Mouse (Mus musculus): ENCODE data around the gene Vmn1r70. TPM values are rescaled to one million over a fixed set of nuclear protein-coding genes. Genes with fewer than 3 reads are reported as not detected.

Gene Vmn1r70
- polyA plus RNA-seq (2012; rRNA removed), result not detected in 2 replicates

DNA sequence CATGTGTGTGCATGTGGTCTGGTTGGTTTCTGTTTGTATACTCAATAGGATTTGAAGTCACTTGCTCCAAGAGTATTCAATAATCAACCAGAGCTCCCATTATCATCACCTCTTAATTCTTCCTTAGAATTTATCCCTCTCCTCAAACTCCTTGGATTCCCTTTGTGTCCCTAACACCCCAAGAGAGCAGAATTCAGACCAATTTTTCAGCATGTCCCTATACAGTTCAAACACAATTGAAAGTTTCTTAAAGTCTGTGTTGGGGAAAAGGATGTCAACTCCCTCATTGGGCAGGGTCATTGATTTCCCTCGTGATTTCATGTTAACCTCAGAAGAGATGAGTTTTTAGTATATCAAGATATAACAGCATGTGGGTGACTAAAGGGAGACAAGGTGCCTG lies at the start of gene Vmn1r70:
Vmn1r70 (plus strand) TSS at position 301 of the 400 bp plus-strand sequence.

DNA sequence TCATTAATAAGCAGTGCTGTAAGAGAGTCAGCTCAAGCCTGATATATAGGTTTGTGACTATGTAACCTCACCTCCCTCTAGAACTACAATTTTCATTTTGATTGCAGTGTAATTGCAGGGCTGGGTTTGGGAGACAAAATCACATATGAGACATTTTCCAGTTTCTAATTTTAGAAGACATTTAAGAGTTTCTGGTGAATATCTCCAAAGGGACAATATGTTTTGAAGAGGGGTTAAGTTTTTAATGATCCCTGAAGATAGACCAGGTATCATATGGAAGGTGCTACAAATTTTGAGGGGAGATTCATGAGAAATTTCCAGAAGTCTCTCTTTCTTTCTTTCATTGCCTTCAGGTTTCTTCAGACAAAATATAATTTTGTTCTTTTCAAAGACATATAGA lies 17.8 kb upstream of the Vmn1r70 start, which contains the start of gene Vmn1r69:
Vmn1r69 (minus strand) TSS at position 101 of the 400 bp plus-strand sequence.

Other genes with a start within 250 kb of the Vmn1r70 start
- gene Vmn1r67, start 188.2 kb upstream of the Vmn1r70 start, polyA plus RNA-seq (2012; rRNA removed), result not detected in 2 replicates
- 0.02 and 0.03 TPM in 2 replicates for gene Zik1, start 136.1 kb upstream of the Vmn1r70 start, polyA plus RNA-seq (2012; rRNA removed)
- gene Vmn1r68, start 73.0 kb upstream of the Vmn1r70 start, polyA plus RNA-seq (2012; rRNA removed), result not detected in 2 replicates
- gene Vmn1r69, start 17.9 kb upstream of the Vmn1r70 start, polyA plus RNA-seq (2012; rRNA removed), result not detected in 2 replicates
- gene Nlrp4b, start 56.3 kb downstream of the Vmn1r70 start, polyA plus RNA-seq (2012; rRNA removed), result not detected in 2 replicates
- gene Vmn1r71, start 122.8 kb downstream of the Vmn1r70 start, polyA plus RNA-seq (2012; rRNA removed), result not detected in 2 replicates

All from stomach, adult 2 months (tissue).